Mouse (Mus musculus) CD4-positive helper T cell, adult 2 months (primary cell): Measurements from ENCODE around the gene Ncam1.

Experiments
- DNase-seq: peaks from one replicate; pipeline ENCODE4 v3.0.0-alpha.2; 2012; ENCODE audit warnings: low read depth, missing footprints, low spot score

The Ncam1 gene

GRCm38 (mm10) chr9:49622928-49623676, 175.6 kb downstream of the Ncam1 start:
- DNase-seq, result no peak

DNA sequence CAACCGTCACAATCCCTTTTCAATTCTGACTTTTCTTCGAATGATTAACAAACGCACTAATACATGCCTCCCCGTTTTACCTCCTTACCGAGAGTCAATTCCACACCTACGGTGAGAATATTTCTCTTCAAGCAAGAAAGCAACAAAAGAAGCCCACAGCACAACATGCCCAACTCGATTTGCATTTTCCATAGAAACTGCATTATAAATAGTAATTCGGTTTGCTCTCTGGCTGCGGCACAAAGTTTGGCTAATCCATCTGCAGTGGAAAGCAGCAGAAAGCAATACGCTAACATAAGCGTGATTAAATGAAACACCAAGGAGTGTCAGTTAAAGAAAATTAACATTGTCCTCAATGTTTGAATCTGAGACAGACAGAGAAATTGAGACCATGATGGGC, 177.0 kb downstream of the Ncam1 start:
- DNase-seq, result no peak

DNA sequence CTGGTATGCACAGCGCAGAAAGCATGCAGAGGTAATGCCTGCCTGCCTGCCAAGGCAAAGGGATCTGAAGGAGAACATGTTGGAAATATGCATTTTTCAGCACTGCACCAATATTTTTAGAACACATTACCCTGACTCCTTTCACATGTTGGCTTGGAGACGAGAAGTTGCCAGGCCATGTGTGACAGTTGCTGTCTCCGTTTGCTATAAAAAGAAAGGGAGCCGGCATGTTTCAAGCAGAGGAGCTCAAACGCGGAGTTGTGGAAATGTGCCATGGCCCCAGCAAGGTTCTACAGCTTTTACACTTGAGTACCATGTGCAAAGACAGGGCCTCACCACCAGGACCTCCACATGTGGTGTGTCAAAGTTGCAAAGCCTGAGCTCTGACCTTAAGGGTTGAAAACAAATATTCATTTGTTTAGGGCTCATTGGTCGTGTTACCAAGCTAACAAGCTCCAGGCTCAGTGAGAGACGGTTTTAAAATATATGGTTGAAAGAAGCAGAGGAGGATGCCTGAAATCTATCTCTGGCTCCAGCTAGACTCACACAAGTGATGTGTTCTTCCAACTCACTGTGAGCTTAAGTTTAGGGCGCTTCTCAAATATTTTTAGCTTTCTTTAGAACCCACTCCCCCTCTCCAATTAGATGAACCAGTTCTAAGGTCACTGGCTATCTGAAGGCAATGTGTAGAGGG, 179.9 kb downstream of the Ncam1 start:
- no peak for DNase-seq

GRCm38 (mm10) chr9:49618266-49618665, 180.5 kb downstream of the Ncam1 start:
- no peak for DNase-seq

DNA sequence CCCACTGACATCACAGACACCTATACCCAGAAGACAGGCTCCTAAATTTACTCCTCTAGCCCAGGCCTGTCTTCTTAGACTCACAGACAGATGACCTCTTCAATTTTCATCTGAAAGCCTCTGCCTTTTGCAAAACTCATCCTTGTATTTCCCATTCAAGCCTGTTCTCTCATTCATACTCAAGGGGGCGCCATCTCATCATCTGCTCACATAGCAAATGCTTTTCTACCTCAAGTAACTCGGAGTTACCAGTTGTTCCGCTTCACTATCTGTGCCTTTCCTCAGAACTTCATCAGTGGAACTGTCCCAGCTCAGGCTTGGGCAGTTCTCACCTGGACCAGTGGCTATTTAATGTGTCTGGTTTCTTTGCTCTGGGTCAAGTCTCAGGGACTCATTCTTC, 181.5 kb downstream of the Ncam1 start:
- DNase-seq, result no peak

GRCm38 (mm10) chr9:49612387-49612786, 186.3 kb downstream of the Ncam1 start:
- DNase-seq, result no peak

DNA sequence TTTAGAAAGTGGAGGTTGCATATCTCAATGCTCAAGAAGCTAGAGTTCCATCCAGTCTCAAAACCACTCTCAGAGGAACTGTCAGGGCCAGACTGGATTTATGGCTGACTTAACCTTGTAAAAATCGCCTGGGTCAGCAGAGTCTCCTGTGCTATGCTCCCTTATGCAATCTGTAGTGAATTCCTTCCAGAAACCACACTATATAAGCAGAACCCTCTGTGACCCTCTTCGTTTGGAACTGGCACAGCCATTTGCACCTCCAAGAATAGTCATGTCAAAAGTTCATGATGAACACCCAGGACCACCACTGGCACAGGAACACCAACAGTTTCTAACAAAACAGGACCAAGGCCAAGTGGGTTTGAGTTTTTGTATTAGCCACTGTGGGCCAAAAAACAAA, 190.5 kb downstream of the Ncam1 start:
- no peak for DNase-seq

DNA sequence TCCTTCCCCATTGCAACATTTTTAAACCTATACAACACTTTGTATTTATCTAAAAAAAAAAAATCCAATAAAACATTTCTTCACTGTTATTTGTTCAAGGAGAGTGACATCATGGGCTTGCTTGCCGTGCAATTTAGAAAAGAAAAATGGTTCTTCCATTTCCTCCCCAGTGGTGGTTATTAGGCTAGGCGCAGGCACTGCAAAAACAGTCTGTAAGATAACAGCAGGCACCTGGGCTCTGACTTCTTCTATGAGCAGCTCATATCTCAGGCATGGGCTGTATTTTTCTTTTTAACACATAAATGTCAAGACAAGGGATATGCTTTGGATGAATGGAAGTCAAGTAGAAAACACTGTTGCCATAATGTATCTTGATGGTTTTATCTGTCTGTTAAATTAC, 192.0 kb downstream of the Ncam1 start:
- DNase-seq, result no peak

DNA sequence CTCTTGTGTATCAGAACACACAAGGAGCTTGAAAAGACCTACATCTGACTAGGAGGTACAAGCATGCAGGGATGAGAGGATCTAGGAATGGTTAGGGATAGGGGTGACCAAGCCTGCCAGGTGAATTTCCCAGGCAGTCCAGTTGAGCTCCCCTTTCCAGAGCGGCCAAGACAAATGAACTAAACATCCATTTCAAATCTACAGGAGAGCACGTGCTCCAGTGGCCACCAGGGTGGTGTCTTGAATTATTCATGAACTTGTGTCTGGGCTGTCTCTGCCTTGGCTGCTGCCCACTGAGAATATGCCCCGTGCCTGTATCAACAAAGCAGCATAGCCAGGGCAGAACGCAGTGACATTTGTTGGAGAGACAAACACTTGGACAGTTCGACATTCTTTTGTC, 192.4 kb downstream of the Ncam1 start:
- DNase-seq, result no peak

- DNase-seq, result no peak
These were observed 192.9 kb downstream of the Ncam1 start for GRCm38 (mm10) chr9:49605791-49606190.

- DNase-seq, result no peak
These were observed 193.4 kb downstream of the Ncam1 start for GRCm38 (mm10) chr9:49605351-49605750.

GRCm38 (mm10) chr9:49601215-49601614, 197.5 kb downstream of the Ncam1 start:
- no peak for DNase-seq

- DNase-seq, result no peak
These were observed 202.9 kb downstream of the Ncam1 start for GRCm38 (mm10) chr9:49595635-49596348.

DNA sequence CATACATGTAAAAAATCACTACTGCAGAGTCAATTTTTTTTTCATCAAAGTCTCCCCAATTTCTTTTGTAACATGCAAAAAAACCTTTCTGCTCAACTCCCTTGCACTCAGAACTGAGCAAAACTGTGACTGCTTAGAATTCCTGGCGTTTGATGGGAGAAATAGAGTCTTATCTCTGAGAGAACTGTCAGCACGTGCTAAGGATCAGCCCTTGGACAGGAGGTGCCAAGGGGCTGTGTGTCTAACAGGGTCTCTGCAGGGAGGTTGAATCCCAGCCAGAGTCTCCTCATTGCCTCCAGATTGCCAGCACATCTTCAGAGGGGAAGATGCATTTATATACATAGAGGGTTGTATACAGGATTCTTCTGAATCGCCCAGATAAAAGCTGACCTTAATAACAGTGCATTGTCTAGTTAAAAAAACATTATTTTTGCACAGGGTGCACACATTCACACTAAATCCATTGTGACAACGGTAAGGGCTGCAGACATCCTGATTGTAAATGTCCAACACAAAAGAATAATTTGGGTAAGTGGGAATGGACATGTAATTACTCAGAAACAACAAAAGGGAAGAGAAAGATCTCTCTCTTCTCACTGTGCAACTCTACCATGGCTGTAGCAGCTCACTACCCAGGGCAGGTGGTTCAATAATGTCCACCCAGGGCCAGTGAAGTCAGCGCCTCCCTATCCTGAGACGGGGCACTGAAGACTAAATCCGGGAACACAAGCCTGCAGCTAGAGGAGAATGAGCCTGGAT, 203.7 kb downstream of the Ncam1 start:
- no peak for DNase-seq

- DNase-seq, result no peak
These were observed 204.7 kb downstream of the Ncam1 start for GRCm38 (mm10) chr9:49593951-49594536.

- DNase-seq, result no peak
These were observed 206.7 kb downstream of the Ncam1 start for GRCm38 (mm10) chr9:49592006-49592405.

DNA sequence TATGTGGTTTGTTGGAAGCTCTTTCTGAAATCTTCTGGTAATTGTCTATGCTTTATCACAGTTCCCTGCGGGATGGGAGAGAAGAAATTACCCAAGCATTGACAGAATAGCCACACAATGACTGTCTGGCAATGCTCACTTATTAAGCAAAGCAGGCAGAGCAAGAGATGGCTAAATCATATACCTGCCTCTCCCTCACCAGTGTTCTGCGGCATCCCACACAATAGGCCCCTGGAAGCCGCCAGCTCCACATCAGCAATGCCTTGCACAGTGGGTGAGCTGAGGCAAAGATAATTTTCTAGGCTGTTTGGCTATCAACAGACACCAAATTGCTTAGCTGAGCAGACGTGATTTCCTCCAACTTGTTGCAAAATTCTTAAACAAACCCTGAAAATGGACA, 208.5 kb downstream of the Ncam1 start:
- no peak for DNase-seq

DNA sequence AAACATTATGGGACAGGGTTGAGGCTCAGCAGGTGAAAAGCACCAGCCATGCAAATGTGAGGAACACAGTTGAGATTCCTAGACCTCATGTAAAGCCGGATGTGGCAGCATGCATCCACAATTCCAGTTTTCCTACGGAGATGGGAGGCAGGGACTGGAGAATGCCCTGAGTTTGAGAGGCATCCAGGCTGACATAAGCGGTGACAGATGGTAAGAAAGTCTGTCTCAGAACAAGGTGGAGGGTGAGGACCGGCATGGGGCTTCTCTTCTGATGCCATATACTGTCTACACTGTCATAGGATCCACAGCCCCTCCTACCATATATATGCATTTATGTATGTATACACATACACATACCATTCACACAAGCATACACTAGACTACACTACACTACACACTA, 221.6 kb downstream of the Ncam1 start:
- DNase-seq, result no peak

DNA sequence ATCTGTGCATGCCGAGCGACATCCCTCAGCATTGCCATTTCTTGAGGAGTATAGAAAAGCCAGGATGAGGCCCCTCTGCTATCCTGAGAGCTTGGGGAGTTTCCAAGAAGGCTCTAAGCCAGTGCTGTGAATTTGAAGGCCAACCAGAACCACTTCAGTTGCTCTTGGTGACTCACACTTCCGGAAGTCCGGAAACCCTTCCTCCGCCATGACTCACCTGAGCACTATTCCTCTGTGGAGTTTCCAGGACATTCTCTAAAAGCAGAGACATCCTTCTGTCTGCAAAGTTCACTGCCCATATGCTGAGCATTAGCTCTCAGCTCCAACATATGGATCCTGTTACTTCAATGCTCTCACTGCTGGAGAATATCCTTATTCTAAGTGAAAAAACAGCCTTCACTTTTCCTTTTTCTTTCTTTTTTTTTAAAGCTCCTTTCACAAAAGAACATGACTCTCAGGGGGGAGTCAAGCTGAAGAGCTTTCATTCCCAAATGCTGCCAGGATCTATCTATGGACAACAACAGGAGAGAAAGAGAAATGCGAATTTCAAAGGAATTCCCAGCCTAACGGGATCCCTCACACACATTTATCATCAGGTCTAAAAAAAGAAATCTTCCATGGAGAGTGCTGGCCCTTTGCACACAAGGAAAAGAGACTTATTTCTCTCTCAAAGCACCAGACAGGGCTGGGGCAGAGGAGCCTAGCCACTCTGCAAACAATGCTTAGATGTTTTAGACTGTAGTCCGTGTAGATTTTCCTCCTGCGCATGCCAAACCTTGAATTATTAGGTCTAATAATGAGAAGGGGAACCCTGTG, 226.8 kb downstream of the Ncam1 start:
- no peak for DNase-seq
